Mouse (Mus musculus) embryo, embryonic 9.5 days (tissue): ENCODE results near the gene Ppid.

Experiments used
- DNase-seq: peaks from one replicate; pipeline ENCODE4 v3.0.0-alpha.2; 2017; ENCODE audit errors: extremely low spot score

Gene Ppid

GRCm38 (mm10) chr3:79590863-79591792 is at the start of gene Ppid:
Ppid (plus strand) TSS chr3:79591342.
- DNase-seq: peak; percentile 82

- no peak for DNase-seq
These were observed 48.6 kb upstream of the Ppid start for GRCm38 (mm10) chr3:79542585-79542984.

GRCm38 (mm10) chr3:79548681-79549437 is 42.3 kb upstream of the Ppid start:
- DNase-seq: no peak

GRCm38 (mm10) chr3:79549751-79550393 is 41.3 kb upstream of the Ppid start:
- DNase-seq: no peak

DNA sequence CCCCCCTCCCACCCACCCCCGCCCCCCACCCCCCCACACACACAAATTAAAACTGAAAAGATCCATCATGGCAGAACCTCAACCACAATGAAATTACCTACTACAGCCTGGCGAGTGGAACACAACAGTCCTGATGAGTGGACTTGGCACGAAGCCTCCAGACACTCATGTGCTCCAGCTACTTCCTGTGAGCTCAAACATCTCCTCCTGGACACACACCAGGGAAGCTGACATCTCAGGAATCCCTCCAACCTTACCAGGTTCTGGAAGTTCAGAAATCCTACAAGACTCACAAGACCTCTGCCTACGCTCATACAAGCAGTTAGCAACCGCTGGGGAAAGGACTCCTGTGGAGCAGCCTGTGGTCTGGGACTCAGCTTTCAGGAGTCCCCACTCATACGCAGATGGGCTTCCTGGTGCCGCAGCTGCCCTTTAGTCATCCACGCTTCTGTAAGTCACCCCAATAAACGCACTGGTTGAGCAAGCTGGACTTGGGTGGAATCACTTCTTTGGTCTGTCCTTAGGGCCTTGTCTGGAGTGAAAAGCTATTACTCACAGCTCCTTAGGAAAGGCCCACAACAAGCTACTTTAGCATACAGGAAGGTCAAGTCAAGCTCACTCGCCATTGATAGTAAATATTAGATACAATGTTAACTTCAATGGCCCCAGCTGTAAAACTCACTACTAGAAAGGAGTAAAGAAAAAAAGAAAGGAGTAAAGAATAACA is 39.2 kb upstream of the Ppid start:
- no peak for DNase-seq

- no peak for DNase-seq
These were observed 37.4 kb upstream of the Ppid start for GRCm38 (mm10) chr3:79553779-79554178.

- no peak for DNase-seq
These were observed 36.1 kb upstream of the Ppid start for GRCm38 (mm10) chr3:79555061-79555460.

DNA sequence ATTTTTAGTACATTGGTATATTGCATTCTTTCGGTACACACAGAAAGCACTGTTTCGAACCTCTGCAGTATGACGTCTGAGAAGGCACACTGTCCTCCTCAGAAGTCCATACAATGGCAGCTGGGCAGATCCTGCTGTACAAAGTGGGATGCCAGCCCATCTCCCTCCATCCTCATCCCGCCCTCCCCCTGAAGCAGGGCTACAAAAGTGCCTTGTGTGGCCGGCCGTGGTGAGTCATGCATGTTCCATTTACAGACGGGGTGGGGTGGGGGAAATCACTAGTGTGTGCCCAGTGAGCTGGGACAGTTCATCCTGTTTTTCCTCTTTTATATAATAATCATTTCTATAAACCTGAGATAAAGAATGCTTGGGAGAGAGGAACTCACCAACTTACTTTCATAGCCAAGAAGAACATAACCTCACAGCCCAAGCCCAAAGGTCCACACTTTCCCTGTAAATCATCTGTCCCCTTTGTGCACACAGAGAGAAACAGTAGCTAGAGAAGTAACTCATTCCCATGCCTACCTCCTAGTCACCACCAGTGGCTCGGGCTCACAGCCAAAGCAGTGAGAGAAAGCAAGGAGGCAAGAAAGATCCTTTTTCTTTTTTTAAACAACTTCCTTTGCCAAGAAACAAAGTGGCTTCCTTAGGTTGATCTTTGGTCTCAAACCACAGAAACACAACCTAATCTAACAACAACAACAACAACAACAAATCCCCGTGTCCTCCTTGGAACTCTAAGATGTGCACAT is 31.9 kb upstream of the Ppid start:
- no peak for DNase-seq

GRCm38 (mm10) chr3:79559773-79560045 is 31.4 kb upstream of the Ppid start:
- no peak for DNase-seq

DNA sequence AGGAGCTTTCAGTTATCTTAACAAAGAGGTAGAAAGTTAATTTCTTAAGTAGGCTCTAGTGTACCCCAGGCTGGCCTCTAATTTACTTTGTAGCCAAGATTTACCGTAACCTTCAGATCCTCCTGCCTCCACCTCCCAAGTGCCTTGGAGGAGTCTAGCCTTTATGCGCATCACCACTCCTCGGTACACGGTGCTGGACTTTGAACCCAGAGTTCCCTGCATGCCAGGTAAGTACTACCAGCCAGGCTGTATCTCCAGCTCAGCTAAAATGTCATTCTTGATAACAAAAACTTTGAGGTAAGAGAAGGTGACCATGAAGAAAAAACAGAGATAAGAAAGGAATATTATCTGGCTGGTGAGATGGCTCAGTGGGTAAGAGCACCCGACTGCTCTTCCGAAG is 30.6 kb upstream of the Ppid start:
- DNase-seq: no peak

- no peak for DNase-seq
These were observed 29.1 kb upstream of the Ppid start for GRCm38 (mm10) chr3:79561784-79562715.

DNA sequence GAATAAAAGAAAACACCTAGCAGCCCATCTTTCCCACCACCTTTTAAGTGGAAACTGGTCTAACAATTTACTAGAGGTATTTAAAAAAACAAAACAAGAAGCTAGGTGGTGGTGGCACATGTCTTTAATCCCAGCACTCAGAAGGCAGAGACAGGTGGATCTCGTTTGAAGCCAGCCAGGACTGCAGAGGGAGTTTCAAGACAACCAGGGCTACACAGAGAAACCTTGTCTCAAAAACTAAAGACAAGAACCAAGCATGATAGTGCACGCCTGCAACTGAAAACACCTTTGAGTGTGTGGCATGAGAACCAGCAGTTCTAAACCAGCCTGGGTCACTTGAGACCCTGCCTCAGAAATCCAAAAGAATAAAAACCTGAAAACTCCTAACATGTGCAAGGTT is 27.6 kb upstream of the Ppid start:
- DNase-seq: no peak

GRCm38 (mm10) chr3:79564875-79565606 is 26.1 kb upstream of the Ppid start:
- DNase-seq: no peak

GRCm38 (mm10) chr3:79566716-79567691 is 24.1 kb upstream of the Ppid start:
- peak; percentile 68 for DNase-seq

DNA sequence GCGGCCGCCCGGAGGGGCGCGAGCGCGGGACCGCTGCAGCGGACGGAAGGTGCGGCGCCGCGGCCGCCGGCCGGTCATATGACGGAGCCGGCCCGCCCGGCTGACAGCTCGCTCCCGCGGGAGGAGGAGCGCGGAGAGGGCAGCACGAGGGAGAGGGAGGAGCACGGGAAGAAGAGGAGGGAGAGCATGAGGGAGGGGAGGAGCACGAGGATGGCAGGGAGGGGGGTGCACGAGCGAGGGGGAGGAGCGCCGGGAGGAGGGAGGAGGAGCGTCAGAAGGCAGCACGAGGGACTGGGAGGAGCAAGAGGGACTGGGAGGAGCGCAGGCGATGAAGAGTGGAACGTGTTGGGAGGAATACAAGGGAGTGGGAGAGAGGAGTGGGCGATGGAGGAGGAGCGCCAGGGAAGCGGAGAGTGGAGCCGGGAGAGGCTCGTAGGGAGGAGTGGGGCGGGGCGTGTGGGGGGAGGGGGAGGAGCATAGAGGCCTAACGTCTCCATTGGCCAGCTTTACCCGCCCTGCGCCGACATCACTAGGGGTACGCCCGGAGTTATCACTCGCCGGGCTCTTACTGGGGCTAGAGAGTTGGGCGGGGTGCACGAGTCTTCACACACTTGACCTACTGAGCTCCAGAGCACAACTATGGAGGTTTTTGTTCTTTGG is 23.3 kb upstream of the Ppid start, which contains the start of gene Fnip2:
Fnip2 (minus strand) TSS at position 94 of the 660 bp plus-strand sequence.
- DNase-seq: peak; percentile 95

DNA sequence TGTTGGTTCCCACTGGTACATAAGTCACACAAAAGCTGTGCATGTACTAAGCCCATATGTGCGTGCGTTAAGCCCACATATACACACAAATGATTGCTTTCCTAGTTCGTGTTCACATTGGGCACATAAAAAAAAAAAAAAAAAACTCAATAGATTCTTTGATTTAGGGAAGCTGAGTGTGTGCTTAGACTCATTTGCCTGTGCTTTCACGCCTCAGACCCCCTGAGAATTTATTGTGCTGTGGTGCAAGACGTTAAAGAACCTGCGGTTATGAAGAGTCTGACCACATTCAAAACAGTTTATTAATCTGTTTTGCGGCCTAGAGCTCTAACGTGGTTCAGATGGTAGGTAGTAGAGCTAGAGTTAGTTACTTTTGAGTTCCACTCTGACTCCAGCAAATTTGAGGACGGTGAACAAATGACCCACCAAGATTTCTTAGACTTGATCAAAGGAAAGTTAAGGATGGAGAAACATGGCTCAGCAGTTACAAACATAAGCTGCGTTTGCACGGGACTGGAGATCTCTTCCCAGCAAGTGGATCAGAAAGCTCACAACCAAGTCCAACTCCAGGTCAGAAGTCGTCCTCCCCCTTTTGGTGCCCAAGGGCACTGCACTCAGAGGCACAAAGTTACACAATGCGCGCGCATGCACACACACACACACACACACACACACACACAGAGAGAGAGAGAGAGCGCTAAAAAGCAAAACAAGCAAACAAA is 22.4 kb upstream of the Ppid start:
- no peak for DNase-seq

- DNase-seq: no peak
These were observed 21.8 kb upstream of the Ppid start for GRCm38 (mm10) chr3:79569351-79569681.
